Mouse (Mus musculus): ENCODE results near the gene Baiap2l1.

GRCm38 (mm10) chr5:144284599-144284998 lies 73.3 kb downstream of the Baiap2l1 start:
- TF ChIP-seq POLR2A (IDR thresholded peaks at IDR 0.05; ENCODE audit: borderline replicate concordance, control insufficient read depth, low read depth, low read length) (no peak), CTCF (IDR thresholded peaks at IDR 0.05; ENCODE audit: control insufficient read depth, insufficient read depth, low read length) (no peak)

Measured in bone marrow, adult 2 months (tissue).